Mouse (Mus musculus) retina, adult 2 months (tissue): Measurements from ENCODE around the gene Syngr4.

Experiments
- DNase-seq: peaks from one replicate; pipeline ENCODE4 v3.0.0-alpha.2; 2012; ENCODE audit warnings: low read depth, low spot score

The Syngr4 gene

DNA sequence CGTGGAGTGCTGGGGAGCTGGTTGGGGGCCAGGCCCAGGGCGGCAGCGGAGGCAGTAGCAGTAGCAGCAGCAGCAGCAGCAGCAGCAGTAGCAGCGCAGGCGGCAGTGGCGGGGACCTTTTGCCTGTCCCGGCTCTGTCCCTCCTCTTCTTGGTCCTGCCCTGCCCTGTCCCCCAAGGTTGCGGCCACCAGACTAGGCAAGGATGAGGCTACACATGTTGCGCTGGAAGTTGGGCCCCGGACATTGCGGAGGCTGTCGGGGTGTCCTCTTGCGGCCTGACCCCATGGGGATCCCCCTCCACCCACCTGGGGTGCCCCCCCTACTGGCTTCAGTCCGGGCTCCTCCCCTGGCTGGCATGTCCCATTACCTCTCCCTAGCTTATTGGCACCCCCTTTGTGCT, 26.7 kb downstream of the Syngr4 start:
- DNase-seq: no peak

GRCm38 (mm10) chr7:45869107-45869670, 27.3 kb downstream of the Syngr4 start:
- no peak for DNase-seq

DNA sequence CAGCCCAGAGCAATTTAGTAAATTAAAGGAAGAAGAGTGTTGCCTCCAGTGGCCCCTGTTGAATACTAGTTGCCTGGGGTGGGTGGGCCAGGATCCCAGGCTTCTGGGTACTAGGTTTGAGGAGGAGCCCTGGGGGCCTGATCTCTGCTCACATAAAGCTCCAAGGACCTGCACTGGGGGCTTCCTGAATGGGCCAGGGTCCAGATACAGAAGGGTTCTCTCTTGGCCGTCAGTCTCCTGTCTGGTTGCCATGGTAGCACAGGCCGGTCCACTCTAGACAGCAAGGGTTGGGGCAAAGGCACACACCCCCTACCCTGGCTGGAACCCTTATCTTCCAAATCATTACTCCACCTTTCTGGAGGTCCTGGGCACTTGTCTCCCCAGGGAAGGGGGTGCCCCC, 28.6 kb downstream of the Syngr4 start:
- DNase-seq: no peak

DNA sequence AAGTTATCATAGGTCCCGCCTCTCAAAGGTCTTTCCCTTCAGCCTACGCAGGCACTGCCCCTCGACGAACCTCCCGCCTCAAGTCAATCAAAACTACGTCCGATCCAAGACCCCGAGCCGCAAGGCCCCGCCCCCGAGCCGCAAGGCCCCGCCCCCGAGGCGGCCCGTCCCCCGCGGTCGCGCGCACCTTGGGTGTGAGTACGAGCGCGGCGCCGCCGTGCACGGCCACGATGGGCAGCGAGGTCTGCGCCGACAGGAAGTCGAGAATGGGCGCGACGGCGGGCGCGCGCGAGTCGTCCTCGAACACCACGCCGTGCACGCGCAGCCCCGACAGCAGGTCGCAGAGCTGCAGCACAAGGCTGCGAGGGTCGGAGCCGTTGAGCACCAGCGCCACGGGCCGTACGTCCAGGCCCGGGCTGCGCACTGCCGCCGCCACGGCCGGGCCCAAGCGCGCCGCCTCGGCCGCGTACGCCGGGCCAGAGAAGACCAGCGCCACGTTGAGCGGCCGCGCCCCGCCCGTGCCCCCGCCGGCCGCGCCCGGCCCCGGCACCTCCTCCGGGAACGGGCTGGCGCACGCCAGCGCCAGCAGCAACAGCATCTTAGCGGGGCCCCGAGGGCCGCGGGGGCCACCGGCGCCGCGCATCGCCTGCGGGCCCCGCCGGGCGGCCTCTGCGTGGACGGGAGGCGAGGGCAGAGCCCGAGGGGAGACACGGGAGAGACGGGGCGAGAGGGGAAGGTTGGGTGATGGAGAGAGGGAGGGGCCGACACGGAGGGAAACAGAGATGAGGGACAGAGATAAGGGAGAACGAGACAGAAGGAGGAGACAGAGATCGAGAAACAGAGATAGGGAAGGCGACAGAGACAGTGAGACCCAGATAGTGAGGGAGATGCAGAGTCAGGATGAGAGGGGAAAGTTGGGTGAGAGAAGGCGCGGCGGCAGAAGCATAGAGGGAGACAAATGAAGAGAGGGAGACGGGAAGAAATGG, 30.3 kb downstream of the Syngr4 start:
- DNase-seq: peak; percentile 72

DNA sequence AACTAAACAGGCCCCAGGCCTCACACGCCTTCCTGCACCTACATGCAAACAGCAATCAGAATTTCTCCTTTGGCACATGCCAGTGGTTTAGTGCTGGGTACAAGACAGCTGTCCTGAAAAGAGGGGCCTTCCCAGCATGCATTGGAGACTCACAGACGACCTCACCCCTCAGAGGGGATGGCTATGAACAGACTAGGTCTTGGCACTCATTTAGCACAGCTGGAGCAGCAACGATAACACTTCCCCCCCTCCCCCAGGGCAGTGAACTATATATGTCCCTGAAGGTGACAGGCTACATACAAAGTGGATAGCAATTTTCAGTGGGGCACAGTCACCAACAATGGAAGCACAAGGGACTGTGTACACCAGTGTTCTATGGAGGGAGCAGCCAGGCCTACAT, 32.1 kb downstream of the Syngr4 start:
- no peak for DNase-seq

DNA sequence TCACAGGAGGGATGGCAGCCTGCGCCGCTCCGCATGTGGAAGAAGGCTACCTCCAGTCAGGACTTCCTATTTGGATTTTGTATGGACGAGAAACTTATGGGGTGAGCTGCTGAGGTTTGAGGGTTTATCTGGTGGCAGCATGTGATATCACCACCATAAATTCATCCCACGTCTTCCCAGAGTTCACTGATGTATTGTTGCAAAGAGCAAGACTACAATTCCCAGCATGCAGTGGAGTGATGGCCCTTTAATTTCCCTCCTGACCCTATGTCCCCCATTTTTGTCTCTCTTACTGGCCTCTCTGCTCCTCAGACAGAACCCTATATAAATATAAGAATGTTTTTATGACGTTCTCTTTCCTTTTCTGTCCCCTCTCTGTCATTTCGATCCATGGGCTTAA, 33.7 kb downstream of the Syngr4 start:
- no peak for DNase-seq

- DNase-seq: no peak
Observed at GRCm38 (mm10) chr7:45859008-45859407, 37.5 kb downstream of the Syngr4 start.

DNA sequence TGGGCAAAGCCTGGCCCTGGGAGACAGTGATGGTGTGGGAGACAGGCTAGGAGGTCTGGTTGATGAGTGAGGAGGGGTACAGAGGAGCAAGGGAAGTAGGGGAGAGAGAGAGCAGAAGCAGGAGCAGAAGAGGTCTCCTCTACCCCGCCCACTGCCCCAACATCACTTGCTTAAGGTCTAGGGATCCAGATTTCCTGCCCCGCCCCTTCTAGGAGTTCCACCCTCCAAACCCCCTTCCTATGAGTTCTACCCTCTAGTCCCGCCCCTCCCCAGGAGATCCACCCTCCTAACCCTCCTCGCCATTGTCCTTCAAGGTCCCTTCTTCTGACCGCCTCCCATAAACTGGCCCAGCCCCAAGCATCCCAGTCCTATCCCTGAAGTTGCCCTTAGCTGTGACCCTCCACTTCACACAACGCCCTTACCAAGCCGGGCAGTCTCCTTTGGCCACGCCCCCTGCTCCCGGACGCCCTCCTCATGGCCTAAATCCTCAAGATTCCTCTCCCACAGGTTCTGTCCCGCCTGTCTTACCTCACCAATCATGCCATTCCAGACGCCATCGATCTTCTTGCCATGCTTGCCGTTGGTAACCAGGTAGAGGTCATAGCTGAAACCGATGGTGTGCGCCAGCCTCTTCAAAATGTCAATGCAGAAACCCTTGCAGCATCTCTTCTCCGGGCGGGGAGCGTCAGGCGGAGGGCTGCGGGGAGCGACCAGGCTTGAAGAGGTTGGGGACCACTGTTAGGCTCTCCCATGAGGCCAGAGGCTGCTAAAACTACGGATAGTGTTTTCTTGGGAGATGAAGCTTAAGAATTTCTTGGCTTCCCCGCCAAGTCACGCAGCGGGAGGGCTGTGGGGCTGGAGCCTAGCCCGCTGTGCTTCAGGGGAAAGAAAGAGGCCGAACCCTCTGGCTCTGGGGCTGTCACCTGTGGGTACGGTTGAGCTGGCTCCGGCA, 39.3 kb downstream of the Syngr4 start:
- DNase-seq: no peak

DNA sequence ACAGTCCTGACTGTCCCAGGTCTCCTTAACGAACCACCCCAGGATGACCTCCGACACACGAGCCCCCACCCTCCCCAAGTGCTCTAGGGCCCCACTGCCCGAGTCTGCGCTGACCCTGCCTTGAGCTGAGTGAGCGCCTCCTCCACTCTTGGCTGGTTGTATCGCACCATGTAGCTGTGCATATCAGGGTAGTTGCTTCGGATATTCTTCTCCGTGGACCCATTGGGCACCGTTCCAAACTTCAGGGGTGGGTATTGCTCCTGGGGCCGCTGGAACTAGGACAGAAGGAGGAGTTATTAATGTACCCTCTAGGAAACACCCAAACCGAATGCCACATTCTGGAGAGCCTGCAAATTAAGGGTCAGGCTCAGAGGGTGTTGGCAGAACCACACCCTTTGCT, 43.4 kb downstream of the Syngr4 start:
- no peak for DNase-seq

GRCm38 (mm10) chr7:45850661-45851060, 45.9 kb downstream of the Syngr4 start:
- DNase-seq: no peak

- no peak for DNase-seq
Observed at GRCm38 (mm10) chr7:45848447-45849027, 48.0 kb downstream of the Syngr4 start.

GRCm38 (mm10) chr7:45842950-45843744, 53.4 kb downstream of the Syngr4 start:
- DNase-seq: no peak
